Mouse (Mus musculus) G1E (cell line): ENCODE measurements at regions not wholly inside any gene's neighbourhood (a gene's known extent, or its start where the extent isn't known, plus 50 kb on each side); places are given as distances from the start of the nearest gene placed in this dataset.
A peak's percentile ranks its signal among the peaks of the same experiment; 100 is the strongest.

Source experiments
- ATAC-seq: 2 replicates; pipeline ENCODE4 v1.8.0; 2016; ENCODE audit warnings: mild to moderate bottlenecking; ENCODE audit not compliant: insufficient number of reproducible peaks, poor library complexity, low FRiP score, severe bottlenecking; ENCODE audit errors: extremely low read depth
- DNase-seq: peaks from one replicate; pipeline ENCODE4 v3.0.0; 2012; ENCODE audit warnings: low spot score
- H3K27me3 ChIP-seq: 2 replicates; pipeline ENCODE4 v1.6.1; 2012; ENCODE audit warnings: mild to moderate bottlenecking, low read length, inconsistent platforms; ENCODE audit not compliant: insufficient read depth
- H3K36me3 ChIP-seq: replicated peaks from 2 replicates; pipeline ENCODE3; 2012; ENCODE audit warnings: mild to moderate bottlenecking, inconsistent platforms
- H3K4me1 ChIP-seq: 2 replicates; pipeline ENCODE4 v1.6.1; 2012; ENCODE audit warnings: low read depth, low read length, inconsistent platforms, mixed read lengths; ENCODE audit not compliant: insufficient read depth
- H3K4me3 ChIP-seq: 2 replicates; pipeline ENCODE4 v1.5.1; 2012; ENCODE audit warnings: low read depth, mild to moderate bottlenecking, inconsistent platforms, low read length, moderate library complexity, mixed read lengths
- H3K9me3 ChIP-seq: replicated peaks from 2 replicates; pipeline ENCODE4 v1.6.1; 2012; ENCODE audit warnings: inconsistent platforms
- CTCF ChIP-seq: IDR thresholded peaks from 2 replicates; pipeline ENCODE4 v1.5.1; 2012; ENCODE audit warnings: low read depth, low read length, inconsistent platforms, mixed read lengths
- GATA1 ChIP-seq: IDR thresholded peaks from 2 replicates; pipeline ENCODE4 v1.6.1; 2012; ENCODE audit warnings: borderline replicate concordance, low read length, inconsistent platforms, mixed read lengths
- GATA2 ChIP-seq: IDR thresholded peaks from 2 replicates; pipeline ENCODE4 v1.6.1; 2012; ENCODE audit warnings: low read depth, low read length, inconsistent platforms, borderline replicate concordance
- POLR2AphosphoS5 ChIP-seq: IDR thresholded peaks from 2 replicates; pipeline ENCODE4 v1.6.1; 2012; ENCODE audit warnings: low read depth, low read length, inconsistent platforms; ENCODE audit not compliant: insufficient replicate concordance
- TAL1 ChIP-seq: conservative IDR thresholded peaks from 2 replicates; pipeline ENCODE4 v1.6.1; 2012; ENCODE audit warnings: low read depth, low read length, inconsistent platforms, mixed read lengths

DNA sequence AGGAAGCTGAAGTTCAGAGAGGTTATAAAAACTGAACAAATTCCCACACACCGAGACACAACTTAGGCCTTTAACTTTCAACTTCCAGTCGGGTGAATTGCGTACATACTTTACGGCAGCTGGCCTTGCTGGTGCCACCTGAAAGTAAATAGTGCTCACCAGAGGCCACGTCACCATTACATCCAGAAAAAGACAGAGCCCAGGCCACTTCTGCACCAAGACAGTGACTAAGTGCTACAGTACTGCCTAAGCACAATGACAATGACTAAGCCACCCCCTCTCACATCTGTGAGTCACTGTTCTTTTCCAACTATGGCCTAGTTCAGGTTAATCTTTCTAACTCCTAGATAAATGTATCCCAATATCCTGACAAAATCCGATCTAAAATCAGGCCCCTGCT, 215.7 kb upstream of the Btbd3 start:
- Histone ChIP-seq H3K36me3 (no peaks in the 10 kb centered on the region), H3K4me1 (no peaks in the 10 kb centered on the region), H3K9me3 (peaks cover 6% of the 10 kb centered on the region; the same call in 1 of the 2 replicates), H3K27me3 (no peaks in the 10 kb centered on the region), H3K4me3 (no peak overlapping the region)
- ATAC-seq (no peak), DNase-seq (no peak)
- no peak for TF ChIP-seq GATA2
- no peak for TF ChIP-seq GATA1
- TF ChIP-seq POLR2AphosphoS5 = no peak
- TF ChIP-seq CTCF = no peak
- TF ChIP-seq TAL1 = no peak

- Histone ChIP-seq H3K4me1 (no peaks in the 10 kb centered on the region), H3K36me3 (no peaks in the 10 kb centered on the region), H3K4me3 (no peak overlapping the region), H3K27me3 (no peaks in the 10 kb centered on the region), H3K9me3 (peaks cover 6% of the 10 kb centered on the region; the same call in 1 of the 2 replicates)
- DNase-seq = no peak
- TF ChIP-seq CTCF = no peak
- TF ChIP-seq POLR2AphosphoS5 = no peak
- TF ChIP-seq TAL1 = no peak
- no peak for TF ChIP-seq GATA2
- no peak for TF ChIP-seq GATA1
- no peak for ATAC-seq
Observed at GRCm38 (mm10) chr2:138040302-138040701, 216.1 kb upstream of the Btbd3 start.

- no peaks in the 10 kb centered on the region for H3K36me3 ChIP-seq
- peaks cover 9% of the 10 kb centered on the region; the same call in 1 of the 2 replicates for H3K9me3 ChIP-seq
- no peaks in the 10 kb centered on the region for H3K4me1 ChIP-seq
- ATAC-seq = no peak
- H3K4me3 ChIP-seq = no peak overlapping the region
- no peaks in the 10 kb centered on the region for H3K27me3 ChIP-seq
- DNase-seq = no peak
- TF ChIP-seq GATA2 = no peak
Observed at GRCm38 (mm10) chr2:138034123-138034736, 222.1 kb upstream of the Btbd3 start.

DNA sequence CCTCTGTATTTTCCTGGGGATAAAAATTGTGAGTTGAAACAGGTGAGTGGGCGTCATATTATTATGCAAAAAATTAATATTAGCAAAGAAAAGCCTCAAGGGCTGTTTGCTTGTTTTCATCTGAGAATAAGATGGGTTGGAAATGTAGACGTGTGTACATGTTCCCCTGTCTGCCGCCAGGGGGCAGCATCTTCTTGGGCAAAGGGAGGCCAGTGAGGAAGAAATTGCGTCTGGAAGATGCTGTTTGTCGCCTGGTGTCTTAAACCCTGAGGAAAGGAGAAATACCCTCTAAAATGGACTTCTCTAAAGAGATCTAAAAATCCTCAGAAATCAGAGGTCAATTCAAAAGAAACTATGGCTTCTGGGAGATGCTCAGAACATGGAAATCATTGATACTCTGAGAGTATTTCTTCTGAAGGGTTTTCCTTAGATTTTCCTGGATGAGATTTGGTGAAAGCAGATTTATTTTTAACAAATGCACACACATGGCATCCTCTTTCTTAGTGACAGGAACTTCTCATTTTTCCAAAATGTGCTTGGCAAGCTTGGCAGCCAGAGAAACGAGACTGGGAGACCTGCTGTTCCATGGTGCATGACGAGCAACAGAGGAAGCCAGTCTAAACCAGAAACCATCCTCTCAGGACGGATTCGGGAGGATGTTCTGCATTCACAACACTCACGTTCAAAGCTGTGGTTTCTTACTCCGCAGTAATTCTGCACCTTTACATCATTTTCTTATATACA, 222.8 kb upstream of the Btbd3 start:
- Histone ChIP-seq H3K27me3 (no peaks in the 10 kb centered on the region), H3K4me1 (no peaks in the 10 kb centered on the region), H3K9me3 (peaks cover 9% of the 10 kb centered on the region; the same call in 1 of the 2 replicates), H3K4me3 (no peak overlapping the region), H3K36me3 (no peaks in the 10 kb centered on the region)
- TF ChIP-seq CTCF = peak; percentile 31; the same call in 1 of the 2 replicates
- no peak for TF ChIP-seq TAL1
- TF ChIP-seq POLR2AphosphoS5 = no peak
- TF ChIP-seq GATA1 = no peak
- ATAC-seq (no peak), DNase-seq (no peak)

DNA sequence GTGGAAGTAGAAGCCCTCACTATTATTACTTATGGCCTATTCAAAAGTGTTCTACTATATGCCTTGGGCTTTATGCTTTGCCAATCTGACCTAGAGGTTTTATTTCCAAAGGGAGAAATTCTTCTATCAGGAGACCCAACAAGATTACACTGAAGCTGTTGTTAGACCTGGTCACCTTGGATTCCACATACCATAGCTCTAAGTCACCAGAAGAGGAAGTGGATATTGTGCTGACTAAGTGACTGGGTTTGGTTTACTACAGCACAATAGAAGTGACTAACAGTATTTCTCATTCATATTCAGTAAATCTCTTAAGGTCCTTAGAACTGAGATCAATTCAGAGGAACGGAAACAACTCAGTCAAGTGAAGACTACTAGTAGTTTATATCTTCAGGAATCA, 229.0 kb upstream of the Btbd3 start:
- DNase-seq (no peak), ATAC-seq (no peak)
- Histone ChIP-seq H3K27me3 (no peaks in the 10 kb centered on the region), H3K9me3 (peaks cover 6% of the 10 kb centered on the region), H3K4me3 (no peak overlapping the region), H3K4me1 (no peaks in the 10 kb centered on the region), H3K36me3 (no peaks in the 10 kb centered on the region)
- TF ChIP-seq POLR2AphosphoS5 = no peak
- no peak for TF ChIP-seq GATA2
- no peak for TF ChIP-seq CTCF

DNA sequence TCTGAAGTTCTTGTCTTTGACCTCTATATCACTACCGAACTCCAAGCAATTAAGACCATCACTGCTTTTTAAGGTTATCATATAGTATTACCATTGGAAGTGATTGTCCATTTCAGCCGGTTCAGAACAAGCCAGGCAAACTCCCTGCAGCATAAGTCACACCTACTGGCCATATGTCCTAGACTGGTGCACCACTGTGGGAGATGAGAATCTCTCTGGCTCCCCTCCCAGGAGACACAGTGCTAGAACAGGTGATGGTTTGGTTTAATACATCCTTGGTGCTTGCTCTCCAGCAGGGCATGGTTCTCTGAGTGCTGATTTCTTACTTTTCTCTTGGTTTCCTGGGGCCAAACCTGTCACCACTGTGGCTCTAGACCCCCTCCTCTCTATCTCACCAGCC, 232.8 kb upstream of the Btbd3 start:
- H3K9me3 ChIP-seq = peaks cover 3% of the 10 kb centered on the region; the same call in 1 of the 2 replicates
- ATAC-seq = no peak

More for the DNA sequence above, 232.8 kb upstream of the Btbd3 start:
- no peaks in the 10 kb centered on the region for H3K36me3 ChIP-seq
- TF ChIP-seq TAL1 = no peak
- TF ChIP-seq POLR2AphosphoS5 = no peak
- no peak for TF ChIP-seq CTCF
- TF ChIP-seq GATA2 = no peak
- no peak for TF ChIP-seq GATA1
- no peaks in the 10 kb centered on the region for H3K4me1 ChIP-seq
- no peak for DNase-seq
- H3K4me3 ChIP-seq = no peak overlapping the region
- no peaks in the 10 kb centered on the region for H3K27me3 ChIP-seq
